Mouse (Mus musculus): Measurements from ENCODE around the gene Il17d.

DNA sequence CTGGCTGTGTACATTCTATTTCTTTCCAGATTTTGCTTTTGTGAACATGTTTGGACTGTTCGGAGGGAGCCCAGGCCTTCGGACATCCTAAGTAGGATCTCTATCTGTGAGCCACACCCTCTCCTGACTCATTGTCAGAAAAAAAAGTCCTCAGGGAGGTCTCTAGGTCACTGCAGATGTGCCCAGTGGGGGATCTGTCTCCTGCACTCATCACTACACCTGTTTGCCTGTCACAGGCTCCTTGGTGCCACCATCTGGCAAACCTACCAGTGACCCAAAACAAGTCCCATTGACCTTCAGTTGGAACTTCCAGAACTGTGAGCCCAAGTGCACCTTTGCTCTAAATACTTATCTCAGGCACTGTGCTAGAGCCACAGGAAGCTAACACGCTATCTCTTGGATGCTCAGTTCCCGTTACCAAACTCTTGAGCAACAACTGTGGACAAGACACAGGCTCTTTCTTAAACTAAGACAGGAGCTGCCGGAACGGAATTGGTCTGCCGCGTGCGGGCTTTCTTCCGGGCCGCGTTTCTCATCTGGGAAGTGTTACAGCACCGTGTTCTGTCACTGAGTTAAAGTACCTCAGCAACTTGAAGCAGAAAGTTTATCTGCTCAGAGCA lies 19.0 kb downstream of the Il17d start:
- no peak for TF ChIP-seq POLR2A (IDR thresholded peaks at IDR 0.05; ENCODE audit: extremely low read depth, insufficient read depth, low read length)
- no peak for TF ChIP-seq CTCF (IDR thresholded peaks at IDR 0.05; ENCODE audit: low read depth, low read length)

All from liver, adult 2 months (tissue).